Mouse (Mus musculus): ENCODE data around the gene Sln.

DNA sequence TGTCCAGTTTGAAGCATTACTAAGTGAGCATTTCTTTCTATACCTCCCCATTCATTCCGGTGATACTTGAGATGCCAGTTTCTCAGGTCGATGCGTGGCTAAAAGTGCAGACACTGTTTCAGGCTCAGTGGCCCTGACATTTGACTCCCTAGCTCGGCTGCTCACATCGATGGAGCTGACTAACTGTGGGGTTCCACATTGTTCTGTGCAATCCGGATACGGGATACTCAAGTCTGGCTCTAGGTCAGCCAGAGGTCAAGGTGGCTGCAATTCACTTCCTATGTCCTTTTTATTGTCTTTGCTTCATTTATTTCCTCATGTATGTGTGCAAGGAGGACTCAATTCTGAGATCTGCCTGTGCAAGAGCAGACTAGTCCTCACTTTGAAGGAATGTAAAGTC lies 45.9 kb downstream of the Sln start:
- TF ChIP-seq EP300 (IDR thresholded peaks at IDR 0.05; ENCODE audit: low read depth): no peak
- no peak for TF ChIP-seq CTCF (IDR thresholded peaks at IDR 0.05; ENCODE audit: low read depth)

Measured in heart, postnatal 0 days (tissue).